Mouse (Mus musculus) effector memory CD4-positive, alpha-beta T cell, adult 5 months (primary cell): ENCODE measurements around the gene Slc9c1. TPM values are rescaled to one million over a fixed set of nuclear protein-coding genes. Genes with fewer than 3 reads are reported as not detected.

Experiments used
- polyA plus RNA-seq: library from polyadenylated mRNA; unstranded; fragments of 100-300 nt; shearing (Covaris generic); gene quantifications from one replicate; pipeline ENCODE4 v1.2.1, GENCODE M21; 2017

Slc9c1 gene
- not detected for polyA plus RNA-seq

DNA sequence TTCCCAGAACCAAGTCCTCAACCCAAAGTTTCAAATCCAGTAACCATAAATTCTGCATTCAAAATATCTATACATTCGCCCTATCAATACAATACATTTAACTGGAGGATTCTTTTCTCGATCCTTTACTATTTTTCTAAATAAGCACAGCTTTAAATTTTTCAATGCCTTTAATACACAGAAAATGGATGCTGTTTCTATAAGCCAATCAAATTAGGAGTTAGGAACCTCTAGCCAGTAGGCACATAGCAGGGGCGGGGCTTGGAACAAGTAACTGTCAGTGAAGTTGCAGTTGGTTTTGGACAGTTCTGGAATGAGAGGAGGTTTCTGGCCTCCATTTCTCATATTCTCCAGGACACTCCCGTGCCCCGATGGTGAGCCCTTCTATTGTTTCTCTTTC is at the start of gene Slc9c1:
Gene Slc9c1 (plus strand): TSS at position 301 of the 400 bp plus-strand sequence.

DNA sequence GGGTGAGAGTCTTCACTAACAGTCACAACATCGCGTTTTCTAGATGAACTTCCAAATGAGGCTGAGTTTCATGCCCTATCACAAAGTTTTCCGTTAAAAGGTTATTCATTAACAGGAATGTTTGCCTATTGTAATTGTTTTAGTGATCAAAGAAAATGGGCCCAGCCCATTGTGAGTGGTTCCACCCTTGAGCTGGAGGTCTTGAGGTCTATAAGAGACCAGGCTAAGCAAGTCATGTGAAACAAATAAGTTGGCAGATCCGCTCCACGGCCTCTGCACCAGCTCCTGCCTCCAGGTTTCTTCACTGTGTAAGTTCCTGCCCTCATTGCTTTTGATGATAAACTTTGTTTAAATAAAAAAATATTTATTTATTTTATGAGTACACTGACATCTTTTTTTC is 42.2 kb upstream of the Slc9c1 start, which contains the start of gene Gm609:
Gene Gm609 (minus strand): TSS at position 43 of the 400 bp plus-strand sequence.

DNA sequence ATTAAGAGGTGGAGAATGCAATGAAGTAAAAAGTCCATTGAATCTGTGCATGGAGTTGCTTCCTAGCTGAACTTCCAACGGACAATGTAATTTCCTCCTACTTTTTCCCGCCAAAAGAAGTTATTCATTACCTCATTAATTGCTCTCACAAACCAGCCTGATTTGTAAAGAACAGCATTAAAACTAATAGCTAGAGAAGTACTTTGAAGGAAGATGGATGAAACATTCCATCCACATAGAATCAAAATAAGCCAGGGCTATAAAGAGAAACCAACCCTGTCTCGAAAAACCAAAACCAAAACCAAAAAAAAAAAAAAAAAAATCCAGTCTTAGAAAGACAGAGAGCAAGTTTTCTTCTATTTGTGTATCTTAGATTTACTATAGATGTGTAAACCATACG is 3.2 kb upstream of the Slc9c1 start, which contains the start of gene Gm17783:
Gene Gm17783 (minus strand): TSS at position 101 of the 400 bp plus-strand sequence.

GRCm38 (mm10) chr16:45610267-45610666 is 75.2 kb downstream of the Slc9c1 start, which contains the start of gene Gcsam:
Gene Gcsam (plus strand): TSS chr16:45610380.

DNA sequence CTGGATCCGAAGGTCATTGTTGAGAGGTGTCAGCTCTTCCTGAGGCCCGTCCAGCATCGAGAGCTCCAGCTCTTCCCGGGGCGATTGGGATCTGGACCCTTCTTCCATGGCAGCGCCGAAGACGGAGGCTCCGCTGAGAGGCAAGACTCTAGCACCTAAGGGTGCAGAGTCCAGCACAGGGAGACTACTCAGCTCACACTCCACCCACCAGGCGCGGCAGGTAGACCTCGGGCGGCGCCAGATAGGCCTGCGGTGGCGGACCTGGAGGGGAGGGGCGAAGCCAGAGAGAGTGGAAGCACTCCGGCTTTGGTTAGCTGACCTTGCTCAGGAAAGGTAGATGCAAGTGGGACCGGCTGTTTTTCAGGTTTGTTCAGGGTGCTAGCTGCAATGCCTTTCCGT is 118.8 kb downstream of the Slc9c1 start, which contains the start of gene BC016579:
Gene BC016579 (minus strand): TSS at position 135 of the 399 bp plus-strand sequence.

Other genes with a start within 250 kb of the Slc9c1 start
- 20.3 TPM for gene Cd200, start 126.3 kb upstream of the Slc9c1 start, polyA plus RNA-seq
- not detected for gene Gm609, start 42.3 kb upstream of the Slc9c1 start, polyA plus RNA-seq
- not detected for gene Gm17783, start 3.3 kb upstream of the Slc9c1 start, polyA plus RNA-seq
- gene Gcsam, start 75.1 kb downstream of the Slc9c1 start, polyA plus RNA-seq, result 0.15 TPM
- gene BC016579, start 118.8 kb downstream of the Slc9c1 start, polyA plus RNA-seq, result not detected
- gene Tmprss7, start 158.3 kb downstream of the Slc9c1 start, polyA plus RNA-seq, result not detected
- not detected for gene Tagln3, start 189.3 kb downstream of the Slc9c1 start, polyA plus RNA-seq
- 32.6 TPM for gene Abhd10, start 207.6 kb downstream of the Slc9c1 start, polyA plus RNA-seq